24 mouse cellular contexts compared by ENCODE assay signal in the genomic region with DNA sequence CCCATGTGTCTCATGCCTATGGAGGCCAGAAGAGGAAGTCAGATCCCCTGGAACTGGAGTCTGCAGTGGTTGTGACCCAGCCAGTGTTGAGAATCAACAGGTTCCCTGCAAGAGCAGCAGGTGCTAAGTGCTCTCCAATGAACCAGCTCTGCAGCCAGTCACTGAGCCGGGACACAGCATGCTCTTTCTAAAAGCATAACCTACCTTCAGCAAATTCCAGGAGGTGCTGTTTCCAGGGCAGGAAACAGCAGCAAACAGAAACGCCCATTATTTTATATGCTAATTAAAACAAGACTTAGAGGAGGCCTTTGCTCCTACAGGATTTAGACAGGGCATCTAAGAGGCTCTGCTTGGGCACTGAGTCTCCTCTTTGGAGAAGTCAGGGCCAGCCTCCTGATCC. TPM values are rescaled to one million over a fixed set of nuclear protein-coding genes. Genes with fewer than 3 reads are reported as not detected.
DNase-seq lines count a peak whose midpoint lies in the region; ATAC-seq lines count a peak whose summit lies in the region.
"Had no signal": no experiment of that assay in that cellular context is flagged by ENCODE, and none has a peak within 500 bp of the region (broad histone marks: within the 10 kb centered on the region; RNA-seq: fewer than 3 reads in every experiment).

No protein-coding gene starts in this region.

- H3K27ac ChIP-seq in midbrain, embryonic 11.5 days (ENCODE audit: low read depth, low read length), result no peak overlapping the region
- H3K27ac ChIP-seq in midbrain, embryonic 13.5 days, result no peak overlapping the region
- H3K27ac ChIP-seq: embryonic facial prominence, embryonic 12.5 days; embryonic facial prominence, embryonic 15.5 days; forebrain, embryonic 15.5 days; heart, embryonic 15.5 days; hindbrain, embryonic 10.5 days; hindbrain, embryonic 13.5 days had no signal

- no peaks in the 10 kb centered on the region for H3K27me3 ChIP-seq in midbrain, embryonic 11.5 days (ENCODE audit: control insufficient read depth, insufficient read depth, low read length)
- no peaks in the 10 kb centered on the region for H3K27me3 ChIP-seq in midbrain, embryonic 13.5 days
- H3K27me3 ChIP-seq: embryonic facial prominence, embryonic 12.5 days; embryonic facial prominence, embryonic 15.5 days; forebrain, embryonic 15.5 days; heart, embryonic 12.5 days; heart, embryonic 15.5 days; hindbrain, embryonic 13.5 days had no signal

- H3K9ac ChIP-seq in midbrain, embryonic 11.5 days (ENCODE audit: low read length), result no peak overlapping the region
- no peak overlapping the region for H3K9ac ChIP-seq in midbrain, embryonic 13.5 days (replicated peaks)
- H3K9ac ChIP-seq: embryonic facial prominence, embryonic 12.5 days; embryonic facial prominence, embryonic 15.5 days; forebrain, embryonic 15.5 days; heart, embryonic 12.5 days; heart, embryonic 15.5 days; hindbrain, embryonic 13.5 days had no signal

- H3K4me3 ChIP-seq in midbrain, embryonic 11.5 days (ENCODE audit: low read depth, low read length), result no peak overlapping the region
- H3K4me3 ChIP-seq in midbrain, embryonic 13.5 days (replicated peaks), result no peak overlapping the region
- H3K4me3 ChIP-seq: embryonic facial prominence, embryonic 12.5 days; embryonic facial prominence, embryonic 15.5 days; forebrain, embryonic 15.5 days; heart, embryonic 12.5 days; heart, embryonic 15.5 days; hindbrain, embryonic 10.5 days; hindbrain, embryonic 13.5 days had no signal

- H3K9me3 ChIP-seq in midbrain, embryonic 11.5 days (ENCODE audit: control insufficient read depth, low read length), result no peaks in the 10 kb centered on the region
- no peaks in the 10 kb centered on the region for H3K9me3 ChIP-seq in midbrain, embryonic 13.5 days
- H3K9me3 ChIP-seq: embryonic facial prominence, embryonic 12.5 days; embryonic facial prominence, embryonic 15.5 days; forebrain, embryonic 15.5 days; heart, embryonic 12.5 days; heart, embryonic 15.5 days; hindbrain, embryonic 10.5 days; hindbrain, embryonic 13.5 days had no signal

- WGBS in midbrain, embryonic 11.5 days, result 50% methylated on average over 2 of the region's 2 CpGs
- WGBS in midbrain, embryonic 13.5 days, result 57% methylated on average over 2 of the region's 2 CpGs

- H3K4me2 ChIP-seq in midbrain, embryonic 11.5 days, result no peak overlapping the region
- H3K4me2 ChIP-seq in midbrain, embryonic 13.5 days (replicated peaks), result no peak overlapping the region
- H3K4me2 ChIP-seq: embryonic facial prominence, embryonic 12.5 days; embryonic facial prominence, embryonic 15.5 days; forebrain, embryonic 15.5 days; heart, embryonic 12.5 days; heart, embryonic 15.5 days; hindbrain, embryonic 13.5 days had no signal

- H3K36me3 ChIP-seq in midbrain, embryonic 11.5 days (ENCODE audit: control insufficient read depth, insufficient read depth, low read length), result no peaks in the 10 kb centered on the region
- no peaks in the 10 kb centered on the region for H3K36me3 ChIP-seq in midbrain, embryonic 13.5 days
- H3K36me3 ChIP-seq: embryonic facial prominence, embryonic 12.5 days; embryonic facial prominence, embryonic 15.5 days; forebrain, embryonic 15.5 days; heart, embryonic 12.5 days; heart, embryonic 15.5 days; hindbrain, embryonic 10.5 days; hindbrain, embryonic 13.5 days had no signal

- ATAC-seq in midbrain, embryonic 11.5 days (ENCODE audit: low FRiP score), result no peak
- no peak for ATAC-seq in midbrain, embryonic 13.5 days
- ATAC-seq: forebrain, embryonic 15.5 days; hindbrain, embryonic 16.5 days had no signal

- no peaks in the 10 kb centered on the region for H3K4me1 ChIP-seq in midbrain, embryonic 11.5 days (ENCODE audit: control insufficient read depth, insufficient read depth, low read length)
- no peaks in the 10 kb centered on the region; the same call in 1 of the 2 replicates for H3K4me1 ChIP-seq in midbrain, embryonic 13.5 days (replicated peaks)
- H3K4me1 ChIP-seq: forebrain, embryonic 15.5 days had no signal

- DNase-seq in kidney, postnatal 14 days, result peak; percentile 32
- DNase-seq in kidney, postnatal 10 days, result no peak
- DNase-seq in midbrain, embryonic 11.5 days (ENCODE audit: low spot score, missing footprints), result peak; percentile 64
- peak; percentile 39 for DNase-seq in ZHBTc4 (ENCODE audit: low read depth, low spot score)
- no peak for DNase-seq in right cerebral cortex, adult 2 months (ENCODE audit: low spot score in 2 of 2)
- DNase-seq: adrenal gland, adult 2 months; adrenal gland, postnatal 14 days; cerebellum, adult 11 months; cerebellum, adult 2 months; cerebellum, adult 9-11 months; cerebellum, postnatal 25 days; gastrocnemius, postnatal 25 days; heart, adult 18-20 months; heart, postnatal 10 days; heart, postnatal 36 days had no signal

RNA-seq across cellular contexts. Expression of a gene that starts 16.4 kb away (rescaled TPM):
- 18.2 and 18.9 TPM in 2 replicates for polyA plus RNA-seq in midbrain, embryonic 11.5 days (2014; fragmentation: Nextera tagmentation; extraction: Ambion mirVana)
- polyA plus RNA-seq in midbrain, embryonic 13.5 days (2015; fragmentation: Nextera tagmentation; extraction: Ambion mirVana), result 10.5 and 11.2 TPM in 2 replicates

RNA-seq across cellular contexts. Expression of a gene that starts 18.5 kb away (rescaled TPM):
- polyA plus RNA-seq in midbrain, embryonic 11.5 days (2014; fragmentation: Nextera tagmentation; extraction: Ambion mirVana), result 16.6 and 27.2 TPM in 2 replicates
- 20.0 and 26.3 TPM in 2 replicates for polyA plus RNA-seq in midbrain, embryonic 13.5 days (2015; fragmentation: Nextera tagmentation; extraction: Ambion mirVana)

RNA-seq across cellular contexts. Expression of a gene that starts 34.4 kb away (rescaled TPM):
- 20.0 and 20.9 TPM in 2 replicates for polyA plus RNA-seq in midbrain, embryonic 11.5 days (2014; fragmentation: Nextera tagmentation; extraction: Ambion mirVana)
- 20.5 and 21.6 TPM in 2 replicates for polyA plus RNA-seq in midbrain, embryonic 13.5 days (2015; fragmentation: Nextera tagmentation; extraction: Ambion mirVana)

RNA-seq across cellular contexts. Expression of a gene that starts 48.8 kb away (rescaled TPM):
- polyA plus RNA-seq in midbrain, embryonic 11.5 days (2014; fragmentation: Nextera tagmentation; extraction: Ambion mirVana), result 97.1 and 99.1 TPM in 2 replicates
- 153 and 155 TPM in 2 replicates for polyA plus RNA-seq in midbrain, embryonic 13.5 days (2015; fragmentation: Nextera tagmentation; extraction: Ambion mirVana)

Comparison
In these comparisons a context has a peak if more than half of its experiments do, and no peak if none do; other contexts are left out.
1. DNase-seq: peak in kidney, postnatal 14 days (single experiment), midbrain, embryonic 11.5 days (single experiment) and ZHBTc4 (single experiment); none in kidney, postnatal 10 days (single experiment) and right cerebral cortex, adult 2 months (0 of 2).